Mouse (Mus musculus) right cerebral cortex, postnatal 36 days (tissue): ENCODE measurements around the gene Htr1d.

Experiments used
- DNase-seq, 2 experiments: peaks; one replicate each; pipeline ENCODE4 v3.0.0; 2022; ENCODE audit warnings: low spot score in 2 of 2, mixed read lengths in 1 of 2

The Htr1d gene

GRCm38 (mm10) chr4:136423224-136423623 lies at the start of gene Htr1d:
Htr1d (plus strand) TSS chr4:136423524.
- no peak for DNase-seq

GRCm38 (mm10) chr4:136377001-136377400 lies 46.3 kb upstream of the Htr1d start:
- no peak for DNase-seq

- no peak for DNase-seq
Measured at GRCm38 (mm10) chr4:136383052-136383451, 40.3 kb upstream of the Htr1d start.

GRCm38 (mm10) chr4:136383839-136384238 lies 39.5 kb upstream of the Htr1d start:
- no peak for DNase-seq

GRCm38 (mm10) chr4:136387261-136387660 lies 36.1 kb upstream of the Htr1d start:
- DNase-seq, result no peak

GRCm38 (mm10) chr4:136401806-136402205 lies 21.5 kb upstream of the Htr1d start:
- DNase-seq, result no peak

- no peak for DNase-seq
Measured at GRCm38 (mm10) chr4:136407831-136408230, 15.5 kb upstream of the Htr1d start.

GRCm38 (mm10) chr4:136411995-136412765 lies 11.1 kb upstream of the Htr1d start:
- no peak for DNase-seq

- no peak for DNase-seq
Measured at GRCm38 (mm10) chr4:136415477-136415876, 7.8 kb upstream of the Htr1d start.

GRCm38 (mm10) chr4:136418962-136419361 lies 4.4 kb upstream of the Htr1d start:
- no peak for DNase-seq

- no peak for DNase-seq
Measured at GRCm38 (mm10) chr4:136419386-136419785, 3.9 kb upstream of the Htr1d start.

GRCm38 (mm10) chr4:136424120-136424999 lies 1.0 kb downstream of the Htr1d start:
- no peak for DNase-seq

GRCm38 (mm10) chr4:136425000-136425288 lies 1.6 kb downstream of the Htr1d start:
- DNase-seq, result no peak

GRCm38 (mm10) chr4:136430609-136431375 lies 7.5 kb downstream of the Htr1d start:
- no peak for DNase-seq

GRCm38 (mm10) chr4:136431376-136431693 lies 8.0 kb downstream of the Htr1d start:
- no peak for DNase-seq

GRCm38 (mm10) chr4:136434029-136434428 lies 10.7 kb downstream of the Htr1d start:
- DNase-seq, result no peak

- DNase-seq, result no peak
Measured at GRCm38 (mm10) chr4:136439106-136439505, 15.8 kb downstream of the Htr1d start.

- DNase-seq, result no peak
Measured at GRCm38 (mm10) chr4:136441354-136442043, 18.2 kb downstream of the Htr1d start.

- DNase-seq, result no peak
Measured at GRCm38 (mm10) chr4:136444561-136444960, 21.2 kb downstream of the Htr1d start.

GRCm38 (mm10) chr4:136449795-136450194 lies 26.5 kb downstream of the Htr1d start:
- no peak for DNase-seq

- DNase-seq, result no peak
Measured at GRCm38 (mm10) chr4:136450271-136450670, 26.9 kb downstream of the Htr1d start.

- DNase-seq, result no peak
Measured at GRCm38 (mm10) chr4:136451564-136451963, 28.2 kb downstream of the Htr1d start.
